21 mouse cellular contexts compared by ENCODE assay signal in genomic region chr19:37110494-37110893, GRCm38 (mm10).
DNase-seq lines count a peak whose midpoint lies in the region; ATAC-seq and TF ChIP-seq lines count a peak whose summit lies in the region.
"Had no signal": no experiment of that assay in that cellular context is flagged by ENCODE, and none has a peak within 500 bp of the region (broad histone marks: within the 10 kb centered on the region; RNA-seq: fewer than 3 reads in every experiment).

No protein-coding gene starts in this region.

- H3K4me1 ChIP-seq in CH12.LX (ENCODE audit: control insufficient read depth in 1 of 2, insufficient read depth in 2 of 2): peaks cover 29 to 52% of the 10 kb centered on the region in 2 experiments
- no peaks in the 10 kb centered on the region for H3K4me1 ChIP-seq in forebrain, embryonic 16.5 days (replicated peaks; ENCODE audit: control insufficient read depth, insufficient read depth, low read length)
- H3K4me1 ChIP-seq: hindbrain, embryonic 15.5 days; limb, embryonic 10.5 days; midbrain, embryonic 13.5 days had no signal

- H3K79me2 ChIP-seq in CH12.LX (replicated peaks; ENCODE audit: control insufficient read depth, extremely low read depth, insufficient read depth, poor library complexity, severe bottlenecking): no peaks in the 10 kb centered on the region; the same call in 1 of the 2 replicates

- WGBS in forebrain, embryonic 16.5 days: 85% methylated on average over 1 of the region's 1 CpGs

- no peak for TF ChIP-seq EP300 in CH12.LX (IDR thresholded peaks at IDR 0.05; ENCODE audit: low read length)

- H3K9me3 ChIP-seq in CH12.LX (replicated peaks; ENCODE audit: low read length): no peaks in the 10 kb centered on the region
- no peaks in the 10 kb centered on the region for H3K9me3 ChIP-seq in forebrain, embryonic 16.5 days (ENCODE audit: control insufficient read depth, low read length)
- H3K9me3 ChIP-seq: hindbrain, embryonic 15.5 days; limb, embryonic 10.5 days; midbrain, embryonic 13.5 days had no signal

- TF ChIP-seq RAD21 in CH12.LX (IDR thresholded peaks at IDR 0.05; ENCODE audit: low read depth, low read length): no peak

- H3K27me3 ChIP-seq in CH12.LX (replicated peaks): no peaks in the 10 kb centered on the region
- H3K27me3 ChIP-seq in forebrain, embryonic 16.5 days (replicated peaks; ENCODE audit: control insufficient read depth, insufficient read depth, low read length): no peaks in the 10 kb centered on the region
- H3K27me3 ChIP-seq: hindbrain, embryonic 15.5 days; midbrain, embryonic 13.5 days had no signal

- H3K27ac ChIP-seq in CH12.LX (ENCODE audit: insufficient read depth, low read depth): peak overlapping the region; percentile 61
- H3K27ac ChIP-seq in forebrain, embryonic 16.5 days (ENCODE audit: low read length): no peak overlapping the region
- H3K27ac ChIP-seq: heart, adult 2 months; hindbrain, embryonic 15.5 days; limb, embryonic 10.5 days; liver, embryonic 14.5 days; midbrain, embryonic 13.5 days had no signal

- H3K4me3 ChIP-seq in CH12.LX (replicated peaks in 1 of 3; ENCODE audit: low read depth in 2 of 3, low read length in 2 of 3, poor library complexity in 1 of 3): no peak overlapping the region
- H3K4me3 ChIP-seq in forebrain, embryonic 16.5 days (replicated peaks; ENCODE audit: low read length): no peak overlapping the region
- H3K4me3 ChIP-seq: heart, adult 2 months; hindbrain, embryonic 15.5 days; limb, embryonic 10.5 days; midbrain, embryonic 13.5 days had no signal

- ATAC-seq in megakaryocyte-erythroid progenitor cell, adult 5-6 weeks (replicated peaks; ENCODE audit: low FRiP score, low TSS enrichment, poor library complexity, severe bottlenecking): peak; percentile 87
- ATAC-seq in forebrain, embryonic 16.5 days: no peak
- ATAC-seq: activated CD4-positive, CD25-positive, alpha-beta regulatory T cell, adult 4 months; forebrain, postnatal 0 days; lung, postnatal 0 days; midbrain, embryonic 13.5 days had no signal

- no peak overlapping the region for H3K9ac ChIP-seq in CH12.LX (ENCODE audit: insufficient read depth, low read depth)
- no peak overlapping the region for H3K9ac ChIP-seq in forebrain, embryonic 16.5 days (replicated peaks; ENCODE audit: low read depth, low read length)
- H3K9ac ChIP-seq: forebrain, postnatal 0 days; hindbrain, embryonic 15.5 days; liver, embryonic 14.5 days; midbrain, embryonic 13.5 days had no signal

- dilution Hi-C loops in CH12.LX (cut with MboI; ENCODE audit: extremely low pct_ligation_motif_present, extremely low pct_unique_long_range_greater_than_20kb, low sequenced_read_pairs): no loop called here

- in situ Hi-C loops in CH12.LX (cut with MboI; ENCODE audit: low pct_ligation_motif_present, low pct_unique_long_range_greater_than_20kb, low sequenced_read_pairs): no loop called here

- no peak for TF ChIP-seq CTCF in CH12.LX (conservative IDR thresholded peaks at IDR 0.05 in 1 of 2, IDR thresholded peaks at IDR 0.05 in 1 of 2; ENCODE audit: low read depth in 2 of 2, low read length in 2 of 2)

- H3K36me3 ChIP-seq in CH12.LX (replicated peaks in 1 of 2; ENCODE audit: control insufficient read depth in 1 of 2, insufficient read depth in 1 of 2, low read length in 1 of 2): no peaks in the 10 kb centered on the region
- H3K36me3 ChIP-seq in forebrain, embryonic 16.5 days (ENCODE audit: control insufficient read depth, insufficient read depth): peaks cover 2% of the 10 kb centered on the region; the same call in 1 of the 2 replicates
- H3K36me3 ChIP-seq: hindbrain, embryonic 15.5 days; limb, embryonic 10.5 days; midbrain, embryonic 13.5 days had no signal

- H3K4me2 ChIP-seq in CH12.LX (ENCODE audit: insufficient read depth, low read depth, poor library complexity, severe bottlenecking): peak overlapping the region; percentile 4; the same call in 1 of the 2 replicates
- no peak overlapping the region for H3K4me2 ChIP-seq in forebrain, embryonic 16.5 days (ENCODE audit: low read length)
- H3K4me2 ChIP-seq: hindbrain, embryonic 15.5 days; midbrain, embryonic 13.5 days had no signal

- peak; percentile 22 for DNase-seq in A20 (ENCODE audit: low read depth, low spot score)
- peak; percentile 60 for DNase-seq in CH12.LX (ENCODE audit: extremely low read depth)
- DNase-seq in adrenal gland, postnatal 25 days: peak; percentile 28
- no peak for DNase-seq in thymus, postnatal 0 days (ENCODE audit: low spot score)
- DNase-seq in c-Kit-positive CD71-positive TER-119-positive erythroid progenitor cells, embryonic 14.5 days (ENCODE audit: low spot score): no peak
- DNase-seq: cerebellum, postnatal 10 days; forebrain, postnatal 0 days; gastrocnemius, postnatal 10 days; heart, adult 2 months; heart, postnatal 14 days; kidney, adult 2 months; kidney, postnatal 36 days; right cerebral cortex, postnatal 25 days had no signal

- TF ChIP-seq POLR2A in CH12.LX (IDR thresholded peaks at IDR 0.05; ENCODE audit: low read depth, low read length): peak; percentile 43

TF ChIP-seq in CH12.LX, 34 proteins besides CTCF, POLR2A, EP300 and RAD21:
- no peak; the same call in 1 of the 2 replicates for TF ChIP-seq USF2 (conservative IDR thresholded peaks at IDR 0.05; ENCODE audit: low read depth, low read length)
- TF ChIP-seq MAFK (IDR thresholded peaks at IDR 0.05; ENCODE audit: insufficient replicate concordance, low read length): no peak
- no peak for TF ChIP-seq IRF4 (IDR thresholded peaks at IDR 0.05; ENCODE audit: low read depth, low read length)
- no peak for TF ChIP-seq UBTF (IDR thresholded peaks at IDR 0.05; ENCODE audit: low read depth, low read length)
- no peak for TF ChIP-seq TBP (conservative IDR thresholded peaks at IDR 0.05; ENCODE audit: low read depth, low read length)
- TF ChIP-seq JUND (conservative IDR thresholded peaks at IDR 0.05; ENCODE audit: low read depth, low read length): no peak
- no peak for TF ChIP-seq MEF2A (IDR thresholded peaks at IDR 0.05; ENCODE audit: borderline replicate concordance, low read depth, low read length)
- peak; percentile 70; the same call in 1 of the 2 replicates for TF ChIP-seq ZNF384 (IDR thresholded peaks at IDR 0.05; ENCODE audit: low read depth, low read length)
- no peak for TF ChIP-seq HCFC1 (IDR thresholded peaks at IDR 0.05; ENCODE audit: low read depth, low read length)
- TF ChIP-seq ZMIZ1 (IDR thresholded peaks at IDR 0.05; ENCODE audit: low read depth, low read length): no peak
- TF ChIP-seq TCF12 (IDR thresholded peaks at IDR 0.05; ENCODE audit: low read depth, low read length): no peak
- TF ChIP-seq MAZ (IDR thresholded peaks at IDR 0.05; ENCODE audit: low read depth, low read length): peak; percentile 74; the same call in 1 of the 2 replicates
- TF ChIP-seq ELF1 (IDR thresholded peaks at IDR 0.05; ENCODE audit: low read depth, low read length): no peak
- TF ChIP-seq SMC3 (IDR thresholded peaks at IDR 0.05; ENCODE audit: low read depth, low read length): no peak
- no peak for TF ChIP-seq POLR2AphosphoS2 (IDR thresholded peaks at IDR 0.05; ENCODE audit: low read depth, low read length)
- no peak for TF ChIP-seq SIN3A (IDR thresholded peaks at IDR 0.05; ENCODE audit: low read length)
- no peak for TF ChIP-seq ZKSCAN1 (IDR thresholded peaks at IDR 0.05; ENCODE audit: borderline replicate concordance, low read depth, low read length)
- TF ChIP-seq MAX (IDR thresholded peaks at IDR 0.05; ENCODE audit: low read length): no peak
- TF ChIP-seq RCOR1 (conservative IDR thresholded peaks at IDR 0.05; ENCODE audit: low read depth, low read length): no peak
- TF ChIP-seq GABPA (IDR thresholded peaks at IDR 0.05; ENCODE audit: insufficient replicate concordance, low read depth, low read length): no peak
- TF ChIP-seq ETS1 (conservative IDR thresholded peaks at IDR 0.05; ENCODE audit: low read depth, low read length): 0 out of 2 replicates have a peak, but pooled peaks have one; percentile 11
- TF ChIP-seq MYC (IDR thresholded peaks at IDR 0.05; ENCODE audit: low read depth, low read length): peak; percentile 16; the same call in 1 of the 2 replicates
- no peak for TF ChIP-seq CHD1 (IDR thresholded peaks at IDR 0.05; ENCODE audit: low read depth, low read length)
- no peak for TF ChIP-seq KAT2A (IDR thresholded peaks at IDR 0.05; ENCODE audit: insufficient replicate concordance, low read length)
- TF ChIP-seq USF1 (IDR thresholded peaks at IDR 0.05; ENCODE audit: low read depth, low read length): peak; percentile 19; the same call in 1 of the 2 replicates
- peak; percentile 83 for TF ChIP-seq BHLHE40 (IDR thresholded peaks at IDR 0.05; ENCODE audit: low read depth, low read length)
- no peak for TF ChIP-seq PAX5 (IDR thresholded peaks at IDR 0.05; ENCODE audit: low read length)
- 0 out of 2 replicates have a peak, but pooled peaks have one; percentile 26 for TF ChIP-seq MXI1 (IDR thresholded peaks at IDR 0.05; ENCODE audit: low read depth, low read length)
- TF ChIP-seq NELFE (IDR thresholded peaks at IDR 0.05; ENCODE audit: low read depth, low read length): no peak
- TF ChIP-seq JUN (IDR thresholded peaks at IDR 0.05; ENCODE audit: insufficient read depth, low read depth, low read length): no peak
- TF ChIP-seq CHD2 (IDR thresholded peaks at IDR 0.05; ENCODE audit: low read length): no peak
- TF ChIP-seq NRF1 (IDR thresholded peaks at IDR 0.05; ENCODE audit: low read depth, low read length): no peak
- TF ChIP-seq E2F4 (IDR thresholded peaks at IDR 0.05; ENCODE audit: insufficient replicate concordance, low read depth, low read length): no peak
- no peak for TF ChIP-seq ZC3H11A (IDR thresholded peaks at IDR 0.05; ENCODE audit: low read depth, low read length)

Comparison
In these comparisons a context has a peak if more than half of its experiments do, and no peak if none do; other contexts are left out.
1. DNase-seq: peak in A20 (single experiment), CH12.LX (single experiment) and adrenal gland, postnatal 25 days (single experiment); none in thymus, postnatal 0 days (single experiment) and c-Kit-positive CD71-positive TER-119-positive erythroid progenitor cells, embryonic 14.5 days (single experiment).